Mouse (Mus musculus) stomach, postnatal 0 days (tissue): ENCODE results near the gene Kcnj6.

Experiments used
- CTCF ChIP-seq: IDR thresholded peaks from 2 replicates; pipeline ENCODE4 v1.5.1; 2016; ENCODE audit warnings: antibody characterized with exemption, low read depth, mild to moderate bottlenecking, moderate library complexity
- EP300 ChIP-seq: optimal IDR thresholded peaks from 2 replicates; pipeline ENCODE3; 2016; ENCODE audit warnings: antibody characterized with exemption

DNA sequence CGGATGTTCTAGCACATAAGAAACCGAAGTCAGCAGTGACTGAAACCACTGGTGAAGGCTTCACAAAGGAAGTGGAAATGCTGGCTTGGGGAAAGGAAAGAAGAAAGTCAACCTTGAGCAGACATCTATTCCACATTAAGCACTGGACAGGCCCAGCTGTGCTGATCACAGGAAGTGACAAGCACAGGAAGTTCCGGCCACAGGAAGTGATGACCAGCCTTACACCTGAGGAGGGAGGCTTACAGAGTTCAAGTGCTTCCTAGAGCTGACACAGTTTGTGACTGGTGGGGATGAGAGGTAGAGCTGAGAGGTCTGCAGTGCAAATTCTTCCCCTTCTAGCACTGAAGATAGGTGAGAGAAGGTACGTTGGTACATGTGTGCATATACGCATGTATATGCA, 151.5 kb downstream of the Kcnj6 start:
- no peak for TF ChIP-seq CTCF
- TF ChIP-seq EP300: no peak
